Mouse (Mus musculus): ENCODE data around the gene Nsmce4a. TPM values are rescaled to one million over a fixed set of nuclear protein-coding genes. Genes with fewer than 3 reads are reported as not detected.
"Not testable (repeated sequence)": the region's sequence is repeated elsewhere in the genome, so short reads cannot be mapped to it uniquely, and the experiment has no call there.

Gene Nsmce4a
- total RNA-seq (2021) (10 to 100 TPM; 54.1 to 68.9 TPM), polyA plus RNA-seq (2012; rRNA removed) (50.4 and 73.4 TPM in 2 replicates)
- long read RNA-seq, transcript Nsmce4a-202 (11 exons, 1,435 nt): major isoform, 37 of 41 reads
- long read RNA-seq, partial matches to known transcripts: 0 of 41 reads
- long read RNA-seq, other reads (novel, unspliced or antisense): 4 of 41 reads

- no peak for DNase-seq
These were observed at the start of gene Nsmce4a for GRCm38 (mm10) chr7:130572821-130573220. Gene Nsmce4a (minus strand): TSS chr7:130573118.

- DNase-seq: no peak
These were observed 49.4 kb upstream of the Nsmce4a start for GRCm38 (mm10) chr7:130622359-130622758.

GRCm38 (mm10) chr7:130621953-130622352 is 49.0 kb upstream of the Nsmce4a start:
- peak; percentile 44 for DNase-seq

GRCm38 (mm10) chr7:130621068-130621467 is 48.1 kb upstream of the Nsmce4a start:
- DNase-seq: no peak

GRCm38 (mm10) chr7:130617591-130617990 is 44.7 kb upstream of the Nsmce4a start:
- no peak for DNase-seq

- DNase-seq: no peak
These were observed 41.1 kb upstream of the Nsmce4a start for GRCm38 (mm10) chr7:130613973-130614372.

GRCm38 (mm10) chr7:130606958-130607357 is 34.0 kb upstream of the Nsmce4a start:
- DNase-seq: no peak

GRCm38 (mm10) chr7:130605111-130605510 is 32.2 kb upstream of the Nsmce4a start:
- DNase-seq: no peak

- no peak for DNase-seq
These were observed 31.5 kb upstream of the Nsmce4a start for GRCm38 (mm10) chr7:130604390-130604789.

GRCm38 (mm10) chr7:130603556-130603955 is 30.6 kb upstream of the Nsmce4a start:
- no peak for DNase-seq

GRCm38 (mm10) chr7:130602804-130603203 is 29.9 kb upstream of the Nsmce4a start:
- DNase-seq: no peak

- no peak for DNase-seq
These were observed 27.6 kb upstream of the Nsmce4a start for GRCm38 (mm10) chr7:130600546-130600945.

GRCm38 (mm10) chr7:130600074-130600473 is 27.2 kb upstream of the Nsmce4a start:
- no peak for DNase-seq

- no peak for DNase-seq
These were observed 24.6 kb upstream of the Nsmce4a start for GRCm38 (mm10) chr7:130597546-130597945.

- DNase-seq: not testable (repeated sequence)
These were observed 23.3 kb upstream of the Nsmce4a start for GRCm38 (mm10) chr7:130596079-130596855.

- DNase-seq: not testable (repeated sequence)
These were observed 20.7 kb upstream of the Nsmce4a start for GRCm38 (mm10) chr7:130593375-130594239.

GRCm38 (mm10) chr7:130592975-130593374 is 20.1 kb upstream of the Nsmce4a start:
- not testable (repeated sequence) for DNase-seq

- peak; percentile 26 for DNase-seq
These were observed 18.0 kb upstream of the Nsmce4a start for GRCm38 (mm10) chr7:130590845-130591437.

- no peak for DNase-seq
These were observed 17.3 kb upstream of the Nsmce4a start for GRCm38 (mm10) chr7:130590081-130590828.

- DNase-seq: no peak
These were observed 13.7 kb upstream of the Nsmce4a start for GRCm38 (mm10) chr7:130586521-130587072.

GRCm38 (mm10) chr7:130578607-130579006 is 5.7 kb upstream of the Nsmce4a start:
- no peak for DNase-seq
